Mouse (Mus musculus): ENCODE measurements around the gene Srgap2.
"Not testable (repeated sequence)": the region's sequence is repeated elsewhere in the genome, so short reads cannot be mapped to it uniquely, and the experiment has no call there.

Srgap2 gene

GRCm38 (mm10) chr1:131252516-131253250 lies 274.5 kb downstream of the Srgap2 start:
- DNase-seq (ENCODE audit: low read depth in 2 of 2, low spot score in 2 of 2): not testable (repeated sequence)

- DNase-seq (ENCODE audit: low read depth in 2 of 2, low spot score in 2 of 2): peak in 1 of 2 experiments; percentile 25
Measured at GRCm38 (mm10) chr1:131246433-131247395, 280.4 kb downstream of the Srgap2 start.

GRCm38 (mm10) chr1:131245926-131246325 lies 281.2 kb downstream of the Srgap2 start:
- DNase-seq (ENCODE audit: low read depth in 2 of 2, low spot score in 2 of 2): peak in 1 of 2 experiments; percentile 37

- DNase-seq (ENCODE audit: low read depth in 2 of 2, low spot score in 2 of 2): peak; percentile 38 to 41
Measured at GRCm38 (mm10) chr1:131245089-131245856, 281.9 kb downstream of the Srgap2 start, which contains the start of gene Rassf5. Gene Rassf5 (minus strand): TSS chr1:131245258.

- DNase-seq (ENCODE audit: low read depth in 2 of 2, low spot score in 2 of 2): no peak
Measured at GRCm38 (mm10) chr1:131244536-131245088, 282.5 kb downstream of the Srgap2 start.

- DNase-seq (ENCODE audit: low read depth in 2 of 2, low spot score in 2 of 2): no peak
Measured at GRCm38 (mm10) chr1:131242956-131243355, 284.2 kb downstream of the Srgap2 start.

GRCm38 (mm10) chr1:131239576-131240193 lies 287.5 kb downstream of the Srgap2 start:
- DNase-seq (ENCODE audit: low read depth in 2 of 2, low spot score in 2 of 2): no peak

GRCm38 (mm10) chr1:131238931-131239381 lies 288.2 kb downstream of the Srgap2 start:
- no peak for DNase-seq (ENCODE audit: low read depth in 2 of 2, low spot score in 2 of 2)

GRCm38 (mm10) chr1:131236077-131236476 lies 291.1 kb downstream of the Srgap2 start:
- DNase-seq (ENCODE audit: low read depth in 2 of 2, low spot score in 2 of 2): no peak

Measured in CD8-positive naive resting alpha-beta T cell, adult 2 months (primary cell).